Mouse (Mus musculus) regulatory T cell (primary cell): Measurements from ENCODE around the gene Syne4.

ENCODE experiments used
- in situ Hi-C: fragments of 300-600 bp; cut with MboI, MseI; formaldehyde crosslinking; loops from one replicate; pipeline ENCODE4 v1.15.1; 2025; ENCODE audit warnings: high pct_unique_total_duplicates

Syne4 gene

DNA sequence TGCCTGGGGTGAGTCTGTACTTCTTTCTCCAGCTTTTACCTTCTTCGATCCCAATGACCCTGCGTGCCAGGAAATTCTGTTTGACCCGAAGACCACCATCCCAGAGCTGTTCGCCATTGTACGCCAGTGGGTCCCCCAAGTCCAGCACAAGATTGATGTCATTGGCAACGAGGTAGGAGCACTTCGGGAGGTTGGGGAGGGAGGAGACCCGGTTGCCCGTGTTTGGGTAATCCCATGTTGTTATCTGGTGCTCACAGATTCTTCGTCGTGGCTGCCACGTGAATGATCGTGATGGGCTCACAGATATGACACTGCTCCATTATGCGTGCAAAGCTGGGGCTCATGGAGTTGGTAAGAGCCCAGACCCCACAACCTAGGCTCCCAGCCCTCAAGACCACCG is 17.8 kb upstream of the Syne4 start:
- in situ Hi-C loops, result no loop called here

DNA sequence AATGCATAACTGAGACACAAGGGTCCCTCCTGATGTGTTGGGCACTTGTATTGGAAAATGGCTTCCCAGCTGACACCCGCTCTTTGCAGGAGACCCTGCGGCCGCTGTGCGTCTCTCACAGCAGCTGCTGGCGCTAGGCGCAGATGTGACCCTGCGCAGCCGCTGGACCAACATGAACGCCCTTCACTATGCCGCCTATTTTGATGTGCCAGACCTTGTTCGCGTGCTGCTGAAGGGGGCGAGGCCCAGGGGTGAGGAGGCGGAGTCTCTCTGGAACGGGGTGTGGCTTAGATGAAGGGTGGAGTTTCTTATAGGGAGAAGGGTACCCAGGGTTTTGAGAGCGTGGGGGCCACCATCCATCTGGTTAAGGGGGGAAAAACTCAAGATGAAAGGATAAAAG is 17.3 kb upstream of the Syne4 start:
- in situ Hi-C loops, result no loop called here

- in situ Hi-C loops, result no loop called here
Observed at GRCm38 (mm10) chr7:30300914-30301313, 13.7 kb upstream of the Syne4 start.

- in situ Hi-C loops, result no loop called here
Observed at GRCm38 (mm10) chr7:30306083-30306779, 8.4 kb upstream of the Syne4 start.

GRCm38 (mm10) chr7:30308076-30309005 is 6.3 kb upstream of the Syne4 start, which contains the start of gene Alkbh6:
Alkbh6 (plus strand) TSS chr7:30308717.
- in situ Hi-C loops, result no loop called here

GRCm38 (mm10) chr7:30309395-30310129 is 5.0 kb upstream of the Syne4 start:
- in situ Hi-C loops, result no loop called here

GRCm38 (mm10) chr7:30310136-30310535 is 4.5 kb upstream of the Syne4 start:
- in situ Hi-C loops, result no loop called here

GRCm38 (mm10) chr7:30313666-30314320 is 814 bp upstream of the Syne4 start:
- in situ Hi-C loops, result no loop called here

GRCm38 (mm10) chr7:30315559-30316529 is 1.2 kb downstream of the Syne4 start:
- in situ Hi-C loops, result no loop called here

DNA sequence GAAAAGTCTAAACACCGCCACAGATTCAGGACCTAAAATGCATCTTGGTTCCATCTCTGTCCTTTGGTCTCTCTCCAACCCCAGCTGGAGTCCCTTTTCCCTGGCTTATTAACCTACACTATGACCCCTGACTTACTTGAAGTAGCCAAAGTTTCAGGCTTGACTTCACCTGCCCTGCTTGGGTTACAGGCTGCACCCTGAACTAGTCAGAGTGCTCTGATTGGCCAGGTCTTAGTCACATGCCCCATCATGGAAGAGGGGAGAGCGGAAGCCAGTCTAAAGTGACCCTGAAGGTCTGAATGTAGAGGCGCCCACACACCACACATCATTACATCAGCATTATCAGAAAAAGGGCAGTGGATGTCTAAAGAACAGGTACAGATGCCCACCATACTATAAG is 3.5 kb downstream of the Syne4 start:
- in situ Hi-C loops, result no loop called here

DNA sequence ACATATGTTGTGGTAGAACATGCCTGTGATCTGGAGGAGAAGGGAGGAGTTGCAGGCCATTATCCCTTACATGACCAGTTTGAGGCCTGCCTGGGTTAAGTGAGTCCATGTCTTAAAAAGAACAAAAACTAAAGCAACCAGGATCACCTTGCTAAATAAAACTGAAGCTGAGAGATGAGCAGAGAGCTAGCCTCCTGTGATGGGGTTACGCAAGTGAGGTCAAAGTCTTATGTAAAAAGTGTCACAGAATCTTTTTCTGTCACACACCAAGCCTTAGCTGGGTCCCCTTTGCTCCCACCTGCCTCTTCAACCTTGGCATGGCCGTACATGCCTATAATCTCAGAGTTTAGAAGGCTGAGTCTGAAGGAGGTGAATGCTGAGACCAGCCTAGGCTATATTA is 6.3 kb downstream of the Syne4 start:
- in situ Hi-C loops, result no loop called here

DNA sequence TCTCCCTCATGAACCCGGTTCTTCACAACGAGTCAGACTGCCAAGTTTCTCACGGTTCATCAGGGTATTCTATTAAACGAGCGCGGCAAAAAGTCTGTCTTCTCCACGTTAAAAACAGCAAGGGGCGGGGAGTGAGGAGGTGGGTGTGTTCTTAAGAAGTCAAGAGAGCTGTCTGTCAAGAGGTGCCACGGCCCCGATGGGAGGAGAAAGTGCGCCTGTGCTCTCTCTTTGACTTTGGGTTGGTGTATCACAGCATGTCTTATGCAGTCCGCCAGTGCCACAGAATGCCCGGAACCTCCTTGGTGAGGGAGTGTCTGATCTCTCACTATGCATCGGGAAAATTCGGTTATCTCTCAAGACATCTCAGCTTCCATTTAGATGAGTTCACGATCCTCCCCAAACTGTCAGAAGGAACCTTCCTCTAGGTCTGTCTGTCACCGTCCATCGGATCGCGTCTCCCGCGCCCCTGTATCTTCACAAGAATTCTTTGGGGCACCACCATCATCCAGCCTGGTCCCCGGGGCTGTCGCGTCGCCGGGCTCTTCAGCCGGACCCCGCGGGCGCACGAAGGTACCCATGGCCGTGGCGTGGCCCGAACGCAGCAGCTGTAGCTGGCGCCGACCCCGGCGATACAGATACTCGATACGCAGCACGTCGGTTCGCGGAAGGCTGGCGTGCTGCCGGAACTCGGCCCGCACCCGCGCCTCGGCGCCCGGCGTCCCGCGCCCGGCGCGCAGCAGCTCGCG is 7.1 kb downstream of the Syne4 start, which contains the start of gene E130208F15Rik:
Gene E130208F15Rik, plus strand, starts transcription at position 202 of the 746 bp plus-strand sequence.
- in situ Hi-C loops, result no loop called here

DNA sequence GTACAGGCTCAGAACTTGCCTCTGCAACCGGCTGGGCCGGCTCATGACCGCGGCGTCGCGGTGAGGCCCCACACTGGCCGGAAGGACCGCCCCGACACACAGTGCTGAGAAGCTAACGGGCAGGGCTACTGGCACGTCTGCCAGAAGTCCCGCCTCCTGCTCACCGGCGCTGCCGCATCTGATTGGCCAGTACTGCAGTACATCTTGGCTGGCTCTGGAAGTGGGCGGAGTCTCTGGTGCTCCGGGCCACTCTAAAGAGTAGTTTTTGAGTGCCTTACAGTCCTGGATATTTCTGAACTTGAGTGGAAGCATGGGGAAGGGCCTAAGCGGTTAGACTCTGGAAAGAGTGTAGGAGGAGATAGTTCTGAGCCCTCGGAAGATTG is 7.7 kb downstream of the Syne4 start:
- in situ Hi-C loops, result no loop called here

DNA sequence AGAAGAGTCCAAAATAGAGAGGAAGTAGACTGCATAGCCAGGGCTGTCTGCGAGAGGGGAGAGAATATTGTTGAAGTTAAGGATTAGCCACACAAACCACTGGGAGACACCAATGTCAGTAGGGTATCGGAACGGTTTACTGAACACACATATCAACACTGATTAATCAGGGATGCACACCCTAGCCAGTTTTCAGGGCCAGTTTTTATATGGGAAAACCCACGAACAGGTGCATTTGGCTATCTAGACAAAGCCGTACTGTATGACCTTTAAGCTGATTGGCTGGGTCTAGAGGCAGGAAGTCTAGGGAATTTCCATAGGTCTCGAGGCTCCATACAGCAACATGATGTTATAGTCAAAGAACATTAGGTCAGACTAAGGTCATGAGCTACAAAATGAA is 8.3 kb downstream of the Syne4 start:
- in situ Hi-C loops, result no loop called here

DNA sequence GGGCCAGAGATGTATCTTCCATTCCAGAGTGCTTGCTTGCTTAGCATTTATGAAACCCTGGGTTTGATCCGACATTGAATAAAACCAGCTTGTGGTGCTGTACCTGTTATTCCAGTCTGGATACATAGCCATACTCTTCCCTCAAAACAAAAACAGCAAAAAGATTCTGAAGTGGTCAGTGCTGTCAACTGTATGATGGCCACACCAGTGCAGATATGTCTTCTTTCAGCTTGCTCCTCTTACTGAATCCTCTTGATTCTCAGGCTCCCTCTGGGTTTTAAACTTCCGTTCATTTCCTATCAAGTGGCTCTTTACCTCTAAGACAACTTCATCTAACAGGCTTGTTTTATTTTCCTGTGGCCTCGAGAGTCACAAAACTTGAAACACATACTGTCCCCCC is 9.2 kb downstream of the Syne4 start, which contains the start of gene Sdhaf1:
Gene Sdhaf1, minus strand, starts transcription at position 101 of the 400 bp plus-strand sequence.
- in situ Hi-C loops, result no loop called here

DNA sequence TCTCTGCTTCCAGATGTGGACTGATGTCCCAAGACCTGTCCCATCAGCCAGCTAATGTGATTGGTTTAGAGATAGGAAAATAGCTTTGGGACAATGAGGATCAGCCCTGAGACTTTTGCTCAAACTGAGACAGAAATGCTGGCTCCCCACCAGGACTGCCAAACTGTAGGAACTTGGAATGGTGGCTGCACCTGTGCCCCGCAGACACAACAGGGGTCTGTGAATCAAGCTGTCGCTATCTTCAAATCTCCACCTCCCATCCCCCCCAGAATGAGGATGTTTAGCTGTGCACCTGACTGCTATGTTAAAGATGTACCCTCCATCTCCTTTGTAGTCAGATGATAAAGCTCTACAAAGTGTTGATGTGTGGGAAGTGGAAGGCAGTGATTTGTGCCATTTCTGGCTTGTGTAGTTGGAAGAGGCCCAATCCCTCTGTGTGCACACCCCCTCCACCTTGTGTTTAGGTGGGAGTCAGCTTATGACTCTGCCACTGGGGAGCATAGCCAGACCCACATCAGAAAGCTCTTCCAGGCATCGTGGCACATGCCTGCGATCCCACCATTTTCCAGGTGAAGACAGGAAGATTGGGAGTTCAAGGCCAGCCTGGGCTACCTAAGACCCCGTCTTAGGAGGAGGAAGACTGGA is 9.8 kb downstream of the Syne4 start:
- in situ Hi-C loops, result no loop called here

- in situ Hi-C loops, result no loop called here
Observed at GRCm38 (mm10) chr7:30325364-30325763, 10.8 kb downstream of the Syne4 start.

DNA sequence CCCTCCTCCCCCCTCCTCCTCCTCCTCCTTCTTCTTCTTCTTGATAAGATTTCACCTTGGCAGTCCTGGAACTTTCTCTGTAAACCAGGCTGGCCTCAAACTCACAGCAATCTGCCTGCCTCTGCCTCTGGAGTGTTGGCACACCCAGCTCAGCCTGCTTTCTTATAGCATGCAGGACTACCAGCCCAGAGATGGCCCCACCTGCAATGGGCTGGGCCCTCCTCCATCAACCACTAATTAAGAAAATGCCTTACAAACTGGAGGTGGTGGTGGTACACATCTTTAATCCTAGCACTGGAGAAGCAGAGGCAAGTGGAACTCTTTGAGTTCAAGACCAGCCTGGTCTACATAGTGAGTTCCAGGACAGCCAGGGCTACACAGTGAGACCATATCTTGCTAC is 11.8 kb downstream of the Syne4 start:
- in situ Hi-C loops, result no loop called here

- in situ Hi-C loops, result no loop called here
Observed at GRCm38 (mm10) chr7:30327140-30327539, 12.5 kb downstream of the Syne4 start.
